Mouse (Mus musculus) layer of hippocampus, adult 2 months (tissue): ENCODE measurements around the gene Iqcf5. TPM values are rescaled to one million over a fixed set of nuclear protein-coding genes. Genes with fewer than 3 reads are reported as not detected.

Experiments
- DNase-seq, 2 experiments: peaks; one replicate each; pipeline ENCODE4 v3.0.0; 2022; ENCODE audit warnings: low spot score in 2 of 2
- H3K27ac ChIP-seq: fragments of 200-600 bp; 2 replicates; pipeline ENCODE4 v1.8.1; 2022
- H3K4me3 ChIP-seq: fragments of 200-600 bp; 2 replicates; pipeline ENCODE4 v1.8.1; 2022; ENCODE audit warnings: mild to moderate bottlenecking
- CTCF ChIP-seq: fragments of 200-600 bp; conservative IDR thresholded peaks from 2 replicates; pipeline ENCODE4 v1.8.1; 2022; ENCODE audit warnings: antibody characterized with exemption, mild to moderate bottlenecking, moderate library complexity
- long read RNA-seq, 2 experiments: library from polyadenylated mRNA; stranded (forward); transcript quantifications; one replicate each; pipeline ENCODE4 v2.0.0; 2021; ENCODE audit warnings: borderline mapping rate in 2 of 2
- total RNA-seq, 2 experiments: library from RNA; stranded (reverse); gene quantifications; 2 replicates each; pipeline ENCODE4 v1.2.3; 2021

Iqcf5 gene
- total RNA-seq, result not detected
- long read RNA-seq, experiment 1, result 0 reads
- long read RNA-seq, experiment 2, result 0 reads

DNA sequence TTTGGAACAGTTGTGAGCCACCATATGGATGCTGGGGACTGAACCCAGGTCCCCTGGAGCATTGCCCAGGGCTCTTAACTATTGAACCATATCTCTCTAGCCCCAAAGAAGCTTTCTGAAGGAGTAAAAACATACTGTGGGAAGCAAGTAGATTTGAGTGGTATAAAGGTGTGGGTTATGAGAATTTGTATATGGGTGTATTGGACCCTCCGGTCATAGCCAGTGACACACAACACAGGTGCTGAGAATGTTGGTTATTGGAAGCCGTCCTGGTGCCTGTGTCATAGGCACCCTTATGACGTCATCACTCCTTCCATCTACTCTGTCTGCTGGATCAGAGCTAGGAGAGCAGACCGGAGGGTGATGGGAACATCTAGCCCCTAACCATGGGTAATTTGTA, at the start of gene Iqcf5:
Iqcf5 (plus strand) TSS at position 301 of the 400 bp plus-strand sequence.
- no peak within 1 kb of the TSS for H3K27ac ChIP-seq
- no peak within 1 kb of the TSS for H3K4me3 ChIP-seq
- DNase-seq, result peak in 1 of 2 experiments; percentile 5
- no peak for TF ChIP-seq CTCF

DNA sequence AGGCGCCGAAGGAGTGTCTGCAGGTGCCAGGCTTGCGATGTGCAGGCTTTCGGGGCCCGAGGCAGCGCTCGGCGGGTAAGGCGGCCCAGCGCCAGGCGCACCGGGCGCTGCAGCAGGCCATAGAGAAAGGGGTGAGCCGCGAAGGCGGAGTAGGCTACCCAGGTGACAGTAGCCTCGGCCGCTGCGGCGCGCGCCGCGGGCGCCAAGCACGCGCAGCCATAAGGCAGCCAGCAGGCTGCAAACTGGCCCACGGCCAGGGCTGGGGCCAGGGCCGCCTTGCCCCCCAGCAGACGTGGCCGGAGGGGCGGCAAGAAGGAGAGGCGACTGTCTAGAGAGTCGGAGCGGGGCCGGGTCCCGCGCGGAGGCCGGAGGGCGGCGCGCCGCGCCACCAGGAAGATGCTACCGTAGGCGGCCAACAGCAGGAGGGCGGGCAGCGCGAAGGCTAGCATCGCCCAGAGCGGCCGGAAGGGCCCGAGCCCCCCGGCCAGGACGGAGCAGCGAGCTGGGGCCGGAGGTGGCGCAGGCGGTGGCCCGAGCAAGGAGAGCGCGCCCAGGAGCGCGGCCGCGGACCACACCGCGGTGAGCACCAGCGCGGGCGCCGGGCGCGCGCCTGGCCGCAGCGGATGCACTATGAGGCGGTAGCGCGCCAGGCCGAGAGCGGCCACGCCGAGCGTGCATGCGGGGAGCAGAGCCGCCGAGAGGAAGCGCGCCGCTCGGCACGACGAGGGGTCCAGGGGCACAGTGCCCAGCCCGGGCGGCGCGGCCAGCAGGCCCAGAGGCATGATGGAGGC, 49.4 kb upstream of the Iqcf5 start:
- peak in 1 of 2 experiments; percentile 72 for DNase-seq
- H3K27ac ChIP-seq, result peak overlapping the region; percentile 99
- TF ChIP-seq CTCF, result no peak; the same call in 1 of the 2 replicates
- peak overlapping the region; percentile 75 for H3K4me3 ChIP-seq

DNA sequence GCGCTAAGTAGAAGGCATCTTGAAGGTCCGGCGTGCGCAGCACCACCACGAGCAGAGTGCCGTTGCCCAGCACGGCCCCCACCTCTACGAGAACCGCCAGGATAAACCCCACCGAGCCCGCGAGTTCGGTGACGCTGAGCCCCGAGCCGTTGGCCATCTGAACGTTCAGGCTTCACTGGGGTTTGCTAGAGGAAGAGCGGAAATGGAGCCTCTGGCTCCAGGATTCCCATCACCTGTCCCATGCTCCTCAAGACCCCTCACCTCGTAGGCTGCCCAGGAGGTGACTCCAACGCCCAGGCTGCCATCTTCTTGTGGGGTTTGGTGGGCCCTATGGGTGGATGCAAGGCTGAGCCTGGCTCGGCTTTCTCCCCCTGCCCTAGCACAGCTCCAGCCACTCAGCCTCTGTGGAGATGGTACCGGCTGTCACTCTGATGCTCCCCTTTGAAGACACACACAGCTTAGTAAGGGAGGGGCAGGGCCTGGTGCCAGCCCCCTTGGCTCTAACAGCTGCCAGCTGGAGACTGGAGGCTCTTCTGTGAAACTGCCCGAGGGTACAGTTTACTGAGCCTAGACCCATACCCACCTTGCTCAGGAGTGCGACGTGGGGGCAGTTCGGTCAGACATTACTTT, 48.7 kb upstream of the Iqcf5 start, which contains the start of gene Gpr62:
Gpr62 (minus strand) TSS at position 368 of the 630 bp plus-strand sequence.
- DNase-seq, result peak; percentile 67 to 78
- H3K27ac ChIP-seq, result peak within 1 kb of the TSS; percentile 99
- TF ChIP-seq CTCF, result no peak
- H3K4me3 ChIP-seq, result peak within 1 kb of the TSS; percentile 75

DNA sequence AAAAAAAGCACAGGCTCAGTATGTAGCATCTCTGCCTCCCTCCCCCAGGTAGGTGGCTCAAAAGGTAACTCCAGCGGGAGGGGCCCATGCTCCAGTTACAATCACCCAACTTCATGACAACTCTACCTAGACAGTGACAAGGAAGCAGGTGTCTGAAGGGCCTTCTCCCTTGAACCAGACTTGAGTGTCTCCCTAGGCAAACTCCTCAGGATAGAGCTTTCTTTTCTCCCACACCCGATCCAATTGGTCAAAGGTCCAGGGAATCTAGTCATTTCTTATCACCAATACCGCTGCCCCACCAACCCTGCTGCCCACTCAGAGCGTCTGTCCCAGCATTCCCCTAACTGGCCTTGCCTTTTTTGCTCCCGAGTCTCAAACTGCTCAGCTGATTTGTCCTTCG, 47.7 kb upstream of the Iqcf5 start:
- no peak for TF ChIP-seq CTCF
- Histone ChIP-seq H3K27ac (no peak overlapping the region), H3K4me3 (no peak overlapping the region)
- DNase-seq, result no peak

DNA sequence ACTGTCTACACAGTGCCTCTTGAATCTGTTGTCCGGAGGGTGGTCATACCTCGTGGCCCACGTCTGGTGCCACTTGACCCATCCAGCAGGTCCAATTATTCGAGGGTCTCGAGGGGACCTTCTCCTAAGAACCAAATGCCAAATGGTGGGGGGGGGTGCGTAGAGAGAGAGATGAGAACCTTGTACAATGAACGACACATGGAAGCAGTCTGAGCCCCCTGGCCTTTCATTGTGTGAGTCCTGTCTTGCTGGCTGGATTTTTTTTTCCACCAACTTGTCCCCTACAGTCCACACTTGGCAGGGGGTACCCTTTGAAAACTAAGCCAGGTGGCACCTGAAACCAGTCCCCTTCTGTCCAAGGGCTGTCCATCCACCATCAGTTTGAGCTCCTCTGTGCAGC, 46.6 kb upstream of the Iqcf5 start:
- no peak for TF ChIP-seq CTCF
- Histone ChIP-seq H3K27ac (no peak overlapping the region), H3K4me3 (no peak overlapping the region)
- no peak for DNase-seq

DNA sequence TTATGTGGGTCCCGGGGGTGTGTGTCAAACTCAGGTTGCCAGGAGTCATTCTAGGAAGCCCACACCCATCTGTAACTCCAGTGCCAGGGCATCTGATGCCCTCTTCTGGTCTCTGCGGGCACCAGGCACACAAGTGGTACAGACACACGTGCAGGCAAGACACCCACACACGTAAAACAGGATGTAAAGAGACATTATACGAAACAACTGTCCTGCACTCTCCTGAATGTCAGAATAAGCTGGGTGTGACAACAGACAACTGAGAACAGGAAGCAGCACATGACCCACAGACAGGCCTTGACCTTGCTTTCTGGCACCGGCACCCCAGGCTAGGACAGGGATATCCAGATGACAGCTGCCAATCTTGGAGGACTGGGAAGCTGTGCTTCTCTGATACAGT, 45.1 kb upstream of the Iqcf5 start:
- Histone ChIP-seq H3K27ac (no peak overlapping the region), H3K4me3 (no peak overlapping the region)
- peak; percentile 19; the same call in 1 of the 2 replicates for TF ChIP-seq CTCF
- DNase-seq, result no peak

DNA sequence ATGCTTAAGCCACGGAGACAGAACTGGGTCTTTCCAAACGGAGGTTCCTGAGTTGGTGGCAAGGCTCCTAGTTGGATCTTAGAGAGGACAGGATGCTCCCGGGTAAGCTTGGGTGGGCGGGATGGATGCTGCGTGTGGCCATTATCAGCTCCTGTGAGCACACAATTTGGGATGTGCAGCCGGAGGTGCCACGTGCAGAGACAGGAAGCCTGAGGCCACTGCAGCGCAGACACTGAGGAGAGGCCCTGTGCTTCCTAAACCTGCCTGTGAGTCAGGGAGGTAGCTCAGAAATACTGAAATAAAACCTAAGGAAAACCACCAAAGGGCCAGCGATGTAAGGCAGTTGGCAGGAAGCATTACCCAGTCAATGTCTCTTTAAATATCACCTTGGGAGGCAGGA, 44.6 kb upstream of the Iqcf5 start:
- no peak for TF ChIP-seq CTCF
- no peak for DNase-seq
- H3K4me3 ChIP-seq, result no peak overlapping the region

DNA sequence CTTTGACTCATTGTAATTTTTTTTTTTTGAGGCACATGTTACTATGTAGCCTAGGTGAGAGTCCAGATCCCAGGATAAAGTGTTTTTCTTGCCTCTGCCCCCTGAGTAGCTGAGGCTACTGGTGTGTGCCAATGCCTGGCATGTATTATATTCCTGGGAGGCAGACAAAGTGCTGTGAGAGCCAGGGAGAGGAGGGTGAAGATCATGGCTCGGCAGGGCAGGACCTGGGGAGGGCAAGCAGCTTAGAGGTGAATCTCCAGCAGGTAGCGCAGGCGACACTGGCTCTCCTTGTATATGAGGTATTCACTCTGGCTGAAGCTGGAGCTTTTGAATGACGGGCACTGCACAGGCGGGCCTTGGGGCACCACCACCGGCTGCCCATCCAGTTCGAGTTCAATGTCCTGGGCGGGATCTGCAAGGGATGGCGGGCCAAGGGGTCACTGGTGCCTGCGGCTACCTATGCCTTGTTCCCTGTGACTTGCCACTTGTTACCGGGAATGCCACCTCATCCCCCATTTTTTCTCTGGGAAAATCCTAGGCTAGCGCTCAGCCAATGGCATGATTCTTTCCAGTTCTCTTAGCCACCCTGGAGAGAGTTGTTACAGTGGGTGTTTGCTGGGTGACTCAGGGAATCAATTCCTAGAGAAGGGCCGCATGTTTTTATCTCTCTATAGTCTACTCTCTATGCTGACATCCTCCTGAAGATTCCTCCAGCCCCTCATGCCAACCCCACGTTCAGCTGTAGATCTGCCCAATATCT, 43.2 kb upstream of the Iqcf5 start:
- no peak for DNase-seq
- no peak for TF ChIP-seq CTCF
- Histone ChIP-seq H3K4me3 (no peak overlapping the region), H3K27ac (peak overlapping the region; percentile 77)

More for the DNA sequence above, 44.6 kb upstream of the Iqcf5 start:
- H3K27ac ChIP-seq, result no peak overlapping the region

DNA sequence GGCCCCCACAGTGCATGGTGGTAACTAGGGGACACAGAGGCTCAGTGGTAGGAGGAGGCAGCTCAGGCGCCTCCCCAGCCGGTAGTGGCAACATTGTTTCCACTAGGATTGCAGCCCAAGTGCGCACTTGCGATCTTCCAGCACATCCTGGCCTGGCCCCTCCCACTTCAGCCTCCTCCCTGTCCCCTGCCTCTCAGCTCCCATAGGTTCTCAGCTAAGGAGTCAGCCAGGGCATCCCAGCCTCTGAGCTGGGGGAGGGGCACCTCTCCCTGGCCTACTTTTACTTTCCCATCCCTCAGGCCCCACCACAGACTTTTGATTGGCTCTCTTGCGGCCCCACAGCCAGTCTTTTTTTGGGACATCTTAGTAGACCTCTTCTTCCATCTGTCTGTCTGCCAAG, 42.5 kb upstream of the Iqcf5 start:
- H3K4me3 ChIP-seq, result no peak overlapping the region
- peak overlapping the region; percentile 77 for H3K27ac ChIP-seq
- TF ChIP-seq CTCF, result no peak
- peak in 1 of 2 experiments; percentile 15 for DNase-seq

DNA sequence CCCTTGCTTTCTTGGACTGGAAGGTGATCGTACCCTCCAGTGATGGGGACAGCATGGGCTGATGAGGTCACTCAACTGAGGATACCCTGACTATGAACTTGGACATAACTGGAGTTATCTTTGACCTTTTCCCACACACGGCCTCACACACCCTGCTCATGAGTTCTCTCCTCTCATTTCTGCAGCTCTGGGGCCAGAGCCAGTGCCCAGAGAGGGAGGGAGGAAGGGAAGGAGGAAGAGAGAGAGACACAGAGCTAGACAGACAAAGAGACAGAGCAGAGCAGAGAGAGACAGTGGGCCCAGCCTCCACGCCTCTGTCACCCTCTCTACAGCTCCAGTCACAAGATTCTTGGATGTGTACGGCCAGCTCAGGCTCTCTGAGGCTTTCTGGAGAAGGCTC, 42.1 kb upstream of the Iqcf5 start:
- Histone ChIP-seq H3K4me3 (no peak overlapping the region), H3K27ac (peak overlapping the region; percentile 77)
- no peak for TF ChIP-seq CTCF
- DNase-seq, result peak in 1 of 2 experiments; percentile 9

DNA sequence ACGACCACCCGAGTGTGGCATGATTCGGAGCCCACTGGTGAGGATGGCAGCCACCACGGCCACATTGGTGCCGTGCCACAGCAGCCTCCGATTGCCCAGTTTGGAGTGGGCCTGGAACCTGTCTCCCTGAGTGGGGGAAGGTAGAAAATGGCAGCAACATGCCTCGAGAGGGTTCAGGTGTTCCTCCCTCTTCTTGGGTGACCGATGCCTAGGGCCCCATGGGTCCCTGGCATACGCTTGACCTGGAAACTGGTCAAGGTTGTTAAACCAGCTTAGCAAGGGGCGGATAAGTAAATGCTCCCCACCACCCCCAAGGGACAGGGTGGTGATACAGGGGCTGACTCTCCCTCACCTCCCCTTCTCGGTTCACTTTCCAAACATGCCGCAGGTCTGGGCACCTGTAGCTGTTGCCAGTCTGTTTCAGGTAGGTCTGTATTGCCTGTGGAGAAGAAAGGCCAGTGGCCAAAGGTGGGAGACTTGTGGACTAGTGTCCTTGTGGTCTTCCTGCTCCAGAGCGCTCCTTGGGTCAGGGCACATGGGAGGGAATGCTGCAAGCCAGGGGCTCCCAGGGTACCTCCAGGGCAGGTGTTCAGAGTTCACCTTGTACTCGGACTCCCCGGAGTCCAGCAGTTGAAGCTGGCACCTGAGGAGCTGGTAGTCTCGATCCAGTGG, 41.2 kb upstream of the Iqcf5 start:
- no peak for TF ChIP-seq CTCF
- Histone ChIP-seq H3K27ac (peak overlapping the region; percentile 77; the same call in 1 of the 2 replicates), H3K4me3 (no peak overlapping the region)
- peak; percentile 0 to 7 for DNase-seq

DNA sequence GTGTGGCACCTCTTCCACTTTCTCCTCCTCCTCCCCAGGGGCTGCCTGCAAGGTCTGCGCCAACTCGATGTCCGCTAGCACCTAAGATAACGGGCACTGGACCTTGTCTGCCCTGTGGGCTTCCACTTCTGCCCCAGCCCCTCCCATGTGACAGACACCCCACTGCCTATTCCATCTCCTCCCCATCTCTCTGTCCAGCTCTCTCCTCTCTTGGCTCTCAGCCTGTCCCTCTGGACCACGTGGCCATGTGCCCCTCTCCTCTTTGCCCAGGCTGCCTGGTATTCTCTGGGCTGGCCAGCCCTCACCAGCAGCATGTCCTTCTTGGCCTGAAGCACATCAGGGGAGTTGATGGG, 40.6 kb upstream of the Iqcf5 start:
- TF ChIP-seq CTCF, result no peak
- peak; percentile 0 to 9 for DNase-seq
- H3K4me3 ChIP-seq, result no peak overlapping the region
- peak overlapping the region; percentile 63; the same call in 1 of the 2 replicates for H3K27ac ChIP-seq
